Mouse (Mus musculus) bone marrow, adult 2 months (tissue): ENCODE results near the gene Taok3.

Experiments
- CTCF ChIP-seq: fragments of 200-500 bp; IDR thresholded peaks from 2 replicates; pipeline ENCODE4 v1.5.1; 2011; ENCODE audit warnings: low read length, control low read depth; ENCODE audit not compliant: control insufficient read depth, insufficient read depth
- POLR2A ChIP-seq: fragments of 200-500 bp; IDR thresholded peaks from 2 replicates; pipeline ENCODE4 v1.6.1; 2011; ENCODE audit warnings: low read depth, mild to moderate bottlenecking, control low read depth, low read length, borderline replicate concordance; ENCODE audit not compliant: control insufficient read depth

GRCm38 (mm10) chr5:117214016-117214415 lies 94.1 kb downstream of the Taok3 start:
- TF ChIP-seq CTCF (no peak), POLR2A (no peak)
